Mouse (Mus musculus): ENCODE results near the gene Smg5. TPM values are rescaled to one million over a fixed set of nuclear protein-coding genes. Genes with fewer than 3 reads are reported as not detected.
"Not testable (repeated sequence)": the region's sequence is repeated elsewhere in the genome, so short reads cannot be mapped to it uniquely, and the experiment has no call there.

The Smg5 gene
- total RNA-seq (2014; rRNA removed; ENCODE audit: low replicate concordance) (54.3 and 60.8 TPM in 2 replicates), polyA plus RNA-seq (2015; fragmentation: Nextera tagmentation; extraction: Ambion mirVana) (25.1 TPM in 2 replicates)

DNA sequence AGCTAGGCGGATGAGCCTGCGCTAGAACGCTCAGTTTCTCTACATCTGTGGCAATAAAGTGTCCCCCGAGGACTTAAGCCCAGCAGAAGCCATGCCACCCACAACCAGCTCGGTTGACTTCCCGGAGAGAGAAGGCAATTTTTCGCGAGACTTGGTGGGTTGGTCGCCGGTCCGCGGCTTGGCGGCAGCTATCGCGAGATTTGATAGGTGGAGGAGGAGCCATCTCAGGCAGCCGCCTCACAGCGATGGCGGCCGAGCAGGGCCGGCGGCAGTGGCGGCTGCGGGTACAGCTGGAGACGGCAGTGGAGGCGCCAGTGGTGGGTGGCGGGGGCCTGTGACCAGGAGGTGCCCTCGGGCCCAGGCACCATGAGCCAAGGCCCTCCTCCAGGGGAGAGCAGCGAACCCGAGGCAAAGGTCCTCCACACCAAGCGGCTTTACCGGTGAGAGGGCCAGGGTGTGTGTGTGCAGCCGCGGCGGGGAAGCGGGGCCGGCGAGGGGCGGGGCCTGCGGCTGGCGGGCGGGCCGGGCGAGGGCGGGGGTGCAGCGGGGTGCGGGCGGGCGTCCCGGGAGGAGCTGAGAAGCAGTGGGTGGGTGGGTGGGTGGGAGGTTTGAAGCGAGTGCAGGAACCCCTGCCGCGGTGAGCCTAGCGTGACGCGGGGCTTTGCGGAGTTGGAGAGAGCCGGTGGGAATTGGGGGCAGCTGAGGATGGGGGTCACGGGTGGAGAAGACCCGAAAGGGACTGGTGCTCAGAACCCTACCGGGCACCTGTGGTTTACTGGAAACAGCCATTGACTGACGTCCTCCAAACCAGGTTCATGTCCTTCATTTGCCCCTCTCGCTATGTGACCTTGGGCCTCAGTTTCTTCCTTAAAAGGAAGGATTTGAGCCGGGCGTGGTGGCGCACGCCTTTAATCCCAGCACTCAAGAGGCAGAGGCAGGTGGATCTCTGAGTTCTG is at the start of gene Smg5, which contains the start of gene Tmem79:
TSS of gene Smg5 (plus strand) at position 203 of the 956 bp plus-strand sequence.
TSS of gene Tmem79 (minus strand) at position 91 of the 956 bp plus-strand sequence.
- WGBS, result 1% methylated on average over 64 of the region's 66 CpGs
- H3K27me3 ChIP-seq (ENCODE audit: control insufficient read depth, insufficient read depth, low read length), result no peaks in the 10 kb centered on the region
- no peak for TF ChIP-seq CTCF (IDR thresholded peaks at IDR 0.05; ENCODE audit: low read depth)
- TF ChIP-seq EP300 (IDR thresholded peaks at IDR 0.05; ENCODE audit: low read depth), result peak; percentile 89
- ATAC-seq (ENCODE audit: insufficient read depth, low read depth) (peak; percentile 94), DNase-seq (ENCODE audit: low spot score) (peak; percentile 95)
- peak within 1 kb of the TSS; percentile 98 for H3K27ac ChIP-seq (ENCODE audit: low read depth)
- peak within 1 kb of the TSS; percentile 86 for H3K4me2 ChIP-seq (ENCODE audit: low read depth, low read length)
- H3K4me3 ChIP-seq (ENCODE audit: low read depth, low read length), result peak within 1 kb of the TSS; percentile 96
- H3K9me3 ChIP-seq (replicated peaks; ENCODE audit: control insufficient read depth, low read length), result no peaks in the 10 kb centered on the region
- peaks cover 5% of the 10 kb centered on the region; the same call in 1 of the 2 replicates for H3K36me3 ChIP-seq (replicated peaks; ENCODE audit: control insufficient read depth, insufficient read depth, low read length)
- H3K9ac ChIP-seq (replicated peaks; ENCODE audit: low read depth, low read length), result peak within 1 kb of the TSS; percentile 95
- H3K4me1 ChIP-seq (ENCODE audit: control insufficient read depth, insufficient read depth), result peaks cover 17% of the 10 kb centered on the region

DNA sequence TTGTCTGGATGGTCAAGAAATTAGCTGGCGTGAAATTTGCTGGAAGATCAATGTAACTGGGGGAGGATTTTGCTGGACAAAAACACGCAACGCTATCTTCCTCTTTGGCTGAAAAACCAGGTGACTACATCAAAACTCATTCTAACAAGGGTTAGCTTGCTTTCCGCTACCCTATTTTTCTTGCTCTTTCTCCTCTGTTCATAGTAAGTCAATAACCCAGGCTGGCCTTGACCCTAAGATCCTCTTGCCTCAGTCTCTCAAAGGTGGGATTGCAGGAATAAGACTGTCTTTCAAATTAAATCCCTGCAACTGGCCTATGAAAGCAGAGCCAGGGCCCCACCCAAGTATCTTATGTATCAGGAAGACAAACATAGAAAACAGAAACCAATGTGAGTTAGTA is 49.0 kb upstream of the Smg5 start, which contains the start of gene Gm38392:
TSS of gene Gm38392 (minus strand) at position 101 of the 400 bp plus-strand sequence.
- no peak for ATAC-seq (ENCODE audit: insufficient read depth, low read depth)
- Histone ChIP-seq H3K9ac (replicated peaks; ENCODE audit: low read depth, low read length) (no peak within 1 kb of the TSS), H3K4me1 (ENCODE audit: control insufficient read depth, insufficient read depth) (no peaks in the 10 kb centered on the region), H3K4me3 (ENCODE audit: low read depth, low read length) (no peak within 1 kb of the TSS), H3K27ac (ENCODE audit: low read depth) (no peak within 1 kb of the TSS), H3K9me3 (replicated peaks; ENCODE audit: control insufficient read depth, low read length) (no peaks in the 10 kb centered on the region), H3K27me3 (ENCODE audit: control insufficient read depth, insufficient read depth, low read length) (no peaks in the 10 kb centered on the region), H3K4me2 (ENCODE audit: low read depth, low read length) (no peak within 1 kb of the TSS), H3K36me3 (replicated peaks; ENCODE audit: control insufficient read depth, insufficient read depth, low read length) (no peaks in the 10 kb centered on the region)
- WGBS, result 94% methylated on average over 4 of the region's 4 CpGs
- TF ChIP-seq EP300 (IDR thresholded peaks at IDR 0.05; ENCODE audit: low read depth), result no peak
- no peak for TF ChIP-seq CTCF (IDR thresholded peaks at IDR 0.05; ENCODE audit: low read depth)
- no peak for DNase-seq (ENCODE audit: low spot score)

DNA sequence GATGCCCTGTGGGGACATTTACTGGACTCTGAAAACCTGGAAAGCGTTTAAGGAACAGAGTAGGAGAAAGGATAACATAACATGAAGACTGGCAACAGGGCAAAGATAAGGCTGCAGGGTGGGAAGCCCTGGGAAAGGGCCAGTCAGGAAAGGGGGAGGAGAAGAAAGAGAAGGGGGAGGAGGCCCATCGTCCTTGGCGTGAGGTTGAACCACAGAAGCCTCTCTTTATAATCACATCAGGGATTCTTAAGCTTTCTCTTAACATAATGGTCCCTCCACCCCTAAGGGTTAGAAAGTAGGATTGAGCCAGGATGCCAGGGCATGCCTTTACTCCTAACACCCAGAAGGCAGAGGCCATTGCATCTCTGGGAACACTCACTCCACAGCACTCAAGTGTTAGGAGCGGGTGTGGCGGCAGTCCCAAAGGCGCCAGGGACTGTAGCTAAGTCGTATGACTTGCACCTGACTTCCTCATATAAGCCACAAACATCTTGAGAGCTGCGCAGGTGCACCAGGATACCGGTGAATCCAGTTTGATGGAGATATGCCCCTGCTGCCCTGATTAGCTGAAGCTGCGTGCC is 47.8 kb upstream of the Smg5 start:
- H3K4me3 ChIP-seq (ENCODE audit: low read depth, low read length); ATAC-seq (ENCODE audit: insufficient read depth, low read depth); H3K27ac ChIP-seq (ENCODE audit: low read depth); H3K4me2 ChIP-seq (ENCODE audit: low read depth, low read length); DNase-seq (ENCODE audit: low spot score); H3K36me3 ChIP-seq (replicated peaks; ENCODE audit: control insufficient read depth, insufficient read depth, low read length); H3K9ac ChIP-seq (replicated peaks; ENCODE audit: low read depth, low read length); H3K4me1 ChIP-seq (ENCODE audit: control insufficient read depth, insufficient read depth); H3K9me3 ChIP-seq (replicated peaks; ENCODE audit: control insufficient read depth, low read length); H3K27me3 ChIP-seq (ENCODE audit: control insufficient read depth, insufficient read depth, low read length): not testable (repeated sequence)
- 64% methylated on average over 8 of the region's 10 CpGs for WGBS

DNA sequence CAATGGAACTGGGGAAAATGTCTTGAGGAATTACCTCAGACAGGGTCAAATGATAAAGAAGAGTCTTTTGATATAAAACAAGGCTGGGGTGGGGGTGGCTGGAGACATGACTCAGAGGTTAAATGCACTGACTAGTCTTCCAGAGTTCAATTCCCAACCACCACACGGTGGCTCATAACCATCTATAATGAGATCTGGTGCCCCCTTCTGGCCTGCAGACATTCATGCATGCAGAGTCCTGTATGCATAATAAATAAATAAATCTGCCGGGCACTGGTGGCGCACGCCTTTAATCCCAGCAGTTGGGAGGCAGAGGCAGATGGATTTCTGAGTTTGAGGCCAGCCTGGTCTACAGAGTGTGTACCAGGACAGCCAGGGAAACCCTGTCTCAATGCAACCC is 44.1 kb upstream of the Smg5 start:
- peak; percentile 9 for DNase-seq (ENCODE audit: low spot score)
- no peaks in the 10 kb centered on the region for H3K27me3 ChIP-seq (ENCODE audit: control insufficient read depth, insufficient read depth, low read length)
- no peaks in the 10 kb centered on the region for H3K9me3 ChIP-seq (replicated peaks; ENCODE audit: control insufficient read depth, low read length)
- no peak overlapping the region for H3K4me2 ChIP-seq (ENCODE audit: low read depth, low read length)
- no peak overlapping the region for H3K9ac ChIP-seq (replicated peaks; ENCODE audit: low read depth, low read length)
- H3K36me3 ChIP-seq (replicated peaks; ENCODE audit: control insufficient read depth, insufficient read depth, low read length), result no peaks in the 10 kb centered on the region
- TF ChIP-seq EP300 (IDR thresholded peaks at IDR 0.05; ENCODE audit: low read depth) (no peak), CTCF (IDR thresholded peaks at IDR 0.05; ENCODE audit: low read depth) (peak; percentile 46)
- H3K4me3 ChIP-seq (ENCODE audit: low read depth, low read length), result no peak overlapping the region
- 65% methylated on average over 4 of the region's 4 CpGs for WGBS
- H3K4me1 ChIP-seq (ENCODE audit: control insufficient read depth, insufficient read depth), result 0 out of 2 replicates have a peak, but pooled peaks cover 8% of the 10 kb centered on the region
- no peak overlapping the region for H3K27ac ChIP-seq (ENCODE audit: low read depth)
- no peak for ATAC-seq (ENCODE audit: insufficient read depth, low read depth)

DNA sequence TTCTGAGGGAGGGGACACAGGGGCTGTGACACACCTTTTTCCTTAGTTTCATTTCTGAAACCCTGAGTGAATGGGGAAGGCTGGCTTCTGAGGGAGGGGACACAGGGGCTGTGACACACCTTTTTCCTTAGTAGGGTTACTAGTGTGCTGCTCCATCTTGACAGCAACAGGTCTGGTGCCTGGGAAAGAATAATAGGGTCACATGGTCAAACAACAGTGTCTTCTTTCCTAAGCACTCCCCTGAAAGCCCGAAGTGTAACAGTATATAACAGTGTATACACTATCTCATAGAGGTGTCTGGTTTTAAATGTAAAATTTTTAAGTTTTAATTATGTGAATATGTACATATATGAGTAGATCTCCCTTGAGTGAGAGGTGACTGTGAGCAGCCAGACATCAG is 40.8 kb upstream of the Smg5 start:
- peaks cover 17% of the 10 kb centered on the region for H3K4me1 ChIP-seq (ENCODE audit: control insufficient read depth, insufficient read depth)
- WGBS, result 59% methylated on average over 1 of the region's 1 CpGs
- DNase-seq (ENCODE audit: low spot score); ATAC-seq (ENCODE audit: insufficient read depth, low read depth); H3K9me3 ChIP-seq (replicated peaks; ENCODE audit: control insufficient read depth, low read length); H3K4me2 ChIP-seq (ENCODE audit: low read depth, low read length); H3K27me3 ChIP-seq (ENCODE audit: control insufficient read depth, insufficient read depth, low read length); H3K9ac ChIP-seq (replicated peaks; ENCODE audit: low read depth, low read length); H3K36me3 ChIP-seq (replicated peaks; ENCODE audit: control insufficient read depth, insufficient read depth, low read length); H3K4me3 ChIP-seq (ENCODE audit: low read depth, low read length); H3K27ac ChIP-seq (ENCODE audit: low read depth): not testable (repeated sequence)
